Mouse (Mus musculus) ES-Bruce4 (cell line): Measurements from ENCODE around the gene Phf20.
A peak's percentile ranks its signal among the peaks of the same experiment; 100 is the strongest.

ENCODE experiments used
- CTCF ChIP-seq: IDR thresholded peaks from one replicate; pipeline ENCODE4 v1.8.1; 2011; ENCODE audit warnings: low read depth, low read length
- EP300 ChIP-seq: IDR thresholded peaks from 2 replicates; pipeline ENCODE4 v1.6.1; 2011; ENCODE audit warnings: low read depth, low read length; ENCODE audit not compliant: insufficient read depth
- POLR2A ChIP-seq: IDR thresholded peaks from one replicate; pipeline ENCODE4 v1.8.1; 2011; ENCODE audit warnings: low read length; ENCODE audit not compliant: insufficient read depth

DNA sequence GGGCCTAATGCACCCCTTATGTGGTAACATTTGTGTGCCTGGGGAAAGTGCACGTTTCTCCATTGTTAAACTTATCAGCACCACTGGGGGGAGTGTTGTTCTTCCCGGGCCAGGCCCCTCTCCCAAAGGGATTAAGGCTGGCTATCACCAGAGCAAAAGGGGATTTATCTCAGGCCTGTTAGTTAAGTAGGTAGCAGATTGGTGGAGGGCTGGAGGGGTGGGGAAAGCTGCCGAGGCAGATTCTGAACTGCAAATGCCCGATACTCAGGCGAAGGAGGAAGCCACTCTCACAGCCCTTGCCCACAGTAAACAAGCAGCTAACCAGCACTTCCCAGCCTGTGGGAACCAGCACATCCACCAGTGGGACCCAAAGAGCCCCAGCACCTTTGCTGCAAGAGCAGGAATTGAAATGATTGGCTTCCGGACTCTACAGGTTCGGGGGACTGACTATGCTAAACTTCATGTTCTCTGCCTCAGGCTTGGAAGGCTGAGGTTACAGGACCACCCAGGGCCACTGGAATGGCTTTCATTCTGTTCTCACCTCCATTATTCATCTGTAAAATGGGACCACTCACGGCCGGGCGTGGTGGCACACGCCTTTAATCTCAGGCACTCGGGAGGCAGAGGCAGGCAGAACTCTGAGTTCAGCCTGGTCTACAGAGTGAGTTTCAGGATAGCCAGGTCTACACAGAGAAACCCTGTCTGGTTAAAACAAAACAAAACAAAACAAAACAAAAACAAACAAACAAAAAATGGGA lies 148.7 kb downstream of the Phf20 start:
- peak; percentile 20 for TF ChIP-seq CTCF
- no peak for TF ChIP-seq EP300
- no peak for TF ChIP-seq POLR2A
